8 mouse cellular contexts compared by ENCODE assay signal in genomic region chr1:37996877-37997484, GRCm38 (mm10). TPM values are rescaled to one million over a fixed set of nuclear protein-coding genes. Genes with fewer than 3 reads are reported as not detected.
DNase-seq lines count a peak whose midpoint lies in the region; ATAC-seq and TF ChIP-seq lines count a peak whose summit lies in the region.

No protein-coding gene starts in this region.

- peak overlapping the region; percentile 82 for H3K4me3 ChIP-seq in G1E (ENCODE audit: low read depth, low read length)
- H3K4me3 ChIP-seq in forebrain, embryonic 16.5 days (replicated peaks; ENCODE audit: low read length) = peak overlapping the region; percentile 80
- H3K4me3 ChIP-seq in layer of hippocampus, adult 2 months = peak overlapping the region; percentile 90
- H3K4me3 ChIP-seq in lung, embryonic 14.5 days (ENCODE audit: low read depth, low read length) = peak overlapping the region; percentile 94
- peak overlapping the region; percentile 94 for H3K4me3 ChIP-seq in olfactory bulb, adult 2 months (ENCODE audit: insufficient read depth, low read depth, low read length)
- H3K4me3 ChIP-seq in thymus, adult 2 months (ENCODE audit: control insufficient read depth, insufficient read depth, low read length) = peak overlapping the region; percentile 59

- H3K9ac ChIP-seq in forebrain, embryonic 16.5 days (replicated peaks; ENCODE audit: low read depth, low read length) = peak overlapping the region; percentile 83
- peak overlapping the region; percentile 92 for H3K9ac ChIP-seq in lung, embryonic 14.5 days

- peak; percentile 93 for DNase-seq in G1E (ENCODE audit: low spot score)
- peak; percentile 94 to 100 for DNase-seq in cerebellum, adult 18-20 months
- peak; percentile 95 to 97 for DNase-seq in heart, postnatal 36 days
- DNase-seq in layer of hippocampus, adult 2 months (ENCODE audit: low spot score in 2 of 2) = peak; percentile 97 to 99
- peak; percentile 100 for DNase-seq in lung, embryonic 14.5 days
- peak; percentile 97 for DNase-seq in thymus, adult 2 months

- no peaks in the 10 kb centered on the region for H3K27me3 ChIP-seq in G1E (ENCODE audit: insufficient read depth, low read length)
- H3K27me3 ChIP-seq in forebrain, embryonic 16.5 days (replicated peaks; ENCODE audit: control insufficient read depth, insufficient read depth, low read length) = no peaks in the 10 kb centered on the region
- H3K27me3 ChIP-seq in lung, embryonic 14.5 days (ENCODE audit: insufficient read depth, low read length) = no peaks in the 10 kb centered on the region
- no peaks in the 10 kb centered on the region for H3K27me3 ChIP-seq in thymus, adult 2 months (ENCODE audit: control insufficient read depth, insufficient read depth, low read length)

- intact Hi-C loops in heart, postnatal 36 days (cut with DNase I) = loop anchor here (2.0 to 10.0 kb wide), 4 partner anchors 106 to 1752 kb away; partner anchors contain the start of genes Mitd1, Mrpl30, Rev1 and Uggt1

- peak overlapping the region; percentile 89 for H3K4me2 ChIP-seq in forebrain, embryonic 16.5 days (ENCODE audit: low read length)
- H3K4me2 ChIP-seq in lung, embryonic 14.5 days = peak overlapping the region; percentile 94

- under 1% methylated on average over 42 of the region's 42 CpGs for WGBS in forebrain, embryonic 16.5 days
- under 1% methylated on average over 42 of the region's 42 CpGs for WGBS in lung, embryonic 14.5 days
- under 1% methylated on average over 42 of the region's 42 CpGs for WGBS in olfactory bulb, adult 2 months
- under 1% methylated on average over 42 of the region's 42 CpGs for WGBS in thymus, adult 2 months

- peaks cover 52% of the 10 kb centered on the region for H3K4me1 ChIP-seq in G1E (ENCODE audit: insufficient read depth, low read depth, low read length)
- H3K4me1 ChIP-seq in forebrain, embryonic 16.5 days (replicated peaks; ENCODE audit: control insufficient read depth, insufficient read depth, low read length) = peaks cover 19% of the 10 kb centered on the region
- H3K4me1 ChIP-seq in lung, embryonic 14.5 days (ENCODE audit: insufficient read depth) = peaks cover 5% of the 10 kb centered on the region
- H3K4me1 ChIP-seq in olfactory bulb, adult 2 months (ENCODE audit: control insufficient read depth, insufficient read depth, low read length) = no peaks in the 10 kb centered on the region
- H3K4me1 ChIP-seq in thymus, adult 2 months (replicated peaks; ENCODE audit: control insufficient read depth, insufficient read depth, low read length) = 0 out of 2 replicates have a peak, but pooled peaks cover 2% of the 10 kb centered on the region

- peak; percentile 90 for ATAC-seq in G1E (ENCODE audit: extremely low read depth, insufficient number of reproducible peaks, low FRiP score, poor library complexity, severe bottlenecking)
- ATAC-seq in forebrain, embryonic 16.5 days = peak; percentile 97
- peak; percentile 95 for ATAC-seq in lung, embryonic 14.5 days (ENCODE audit: insufficient read depth)

- TF ChIP-seq POLR2A in olfactory bulb, adult 2 months (IDR thresholded peaks at IDR 0.05; ENCODE audit: insufficient read depth, low read depth, low read length) = peak; percentile 40
- peak; percentile 64 for TF ChIP-seq POLR2A in thymus, adult 2 months (IDR thresholded peaks at IDR 0.05; ENCODE audit: control insufficient read depth, extremely low read depth, insufficient read depth, low read length, poor library complexity)

- H3K9me3 ChIP-seq in G1E (replicated peaks) = no peaks in the 10 kb centered on the region
- H3K9me3 ChIP-seq in forebrain, embryonic 16.5 days (ENCODE audit: control insufficient read depth, low read length) = no peaks in the 10 kb centered on the region
- H3K9me3 ChIP-seq in lung, embryonic 14.5 days (ENCODE audit: low read depth, low read length) = no peaks in the 10 kb centered on the region

- peaks cover 48% of the 10 kb centered on the region for H3K36me3 ChIP-seq in G1E (replicated peaks)
- peaks cover 14% of the 10 kb centered on the region; the same call in 1 of the 2 replicates for H3K36me3 ChIP-seq in forebrain, embryonic 16.5 days (ENCODE audit: control insufficient read depth, insufficient read depth)
- peaks cover 33% of the 10 kb centered on the region for H3K36me3 ChIP-seq in lung, embryonic 14.5 days (ENCODE audit: insufficient read depth)
- peaks cover 30% of the 10 kb centered on the region for H3K36me3 ChIP-seq in thymus, adult 2 months (ENCODE audit: control insufficient read depth, insufficient read depth, low read length)

- peak overlapping the region; percentile 96 for H3K27ac ChIP-seq in forebrain, embryonic 16.5 days (ENCODE audit: low read length)
- H3K27ac ChIP-seq in layer of hippocampus, adult 2 months = peak overlapping the region; percentile 100
- peak overlapping the region; percentile 92 for H3K27ac ChIP-seq in lung, embryonic 14.5 days (ENCODE audit: low read depth)
- peak overlapping the region; percentile 99 for H3K27ac ChIP-seq in olfactory bulb, adult 2 months (ENCODE audit: insufficient read depth, low read depth, low read length)
- H3K27ac ChIP-seq in thymus, adult 2 months (ENCODE audit: control insufficient read depth, insufficient read depth, low read length) = peak overlapping the region; percentile 71

- TF ChIP-seq CTCF in G1E (IDR thresholded peaks at IDR 0.05; ENCODE audit: low read depth, low read length) = no peak
- TF ChIP-seq CTCF in layer of hippocampus, adult 2 months (conservative IDR thresholded peaks at IDR 0.05) = no peak
- no peak for TF ChIP-seq CTCF in lung, embryonic 14.5 days (IDR thresholded peaks at IDR 0.05; ENCODE audit: low read depth)
- TF ChIP-seq CTCF in olfactory bulb, adult 2 months (IDR thresholded peaks at IDR 0.05; ENCODE audit: insufficient read depth, low read depth, low read length) = no peak
- no peak for TF ChIP-seq CTCF in thymus, adult 2 months (IDR thresholded peaks at IDR 0.05; ENCODE audit: borderline replicate concordance, control insufficient read depth, extremely low read depth, insufficient read depth, low read length, poor library complexity)

RNA-seq across cellular contexts. Expression of gene Txndc9, which starts 0.7 kb away (rescaled TPM):
- total RNA-seq in G1E (2014; fragmentation: Nextera tagmentation) (107 and 115 TPM in 2 replicates), G1E (2017) (111 and 120 TPM in 2 replicates)
- 5.1 and 6.9 TPM in 2 replicates for polyA plus RNA-seq in G1E (2012)
- polyA plus RNA-seq in forebrain, embryonic 16.5 days (2015; fragmentation: Nextera tagmentation; extraction: Ambion mirVana) = 137 and 152 TPM in 2 replicates
- 10 to 100 TPM; 46.8 to 54.5 TPM for total RNA-seq in heart, postnatal 36 days (2021)
- total RNA-seq in layer of hippocampus, adult 2 months (2021) = 10 to 100 TPM; 56.9 to 60.4 TPM
- polyA plus RNA-seq in lung, embryonic 14.5 days (2014; fragmentation: Nextera tagmentation; extraction: Ambion mirVana) = 127 and 153 TPM in 2 replicates
- not detected in 2 replicates for polyA plus RNA-seq in olfactory bulb, adult 2 months (2012; ENCODE audit: insufficient read depth, insufficient read length, low replicate concordance, missing spikeins)
- polyA plus RNA-seq in thymus, adult 2 months (2012; rRNA removed) = 12.3 and 15.3 TPM in 2 replicates

RNA-seq across cellular contexts. Expression of gene Eif5b, which starts 0.8 kb away (rescaled TPM):
- total RNA-seq in G1E (2014; fragmentation: Nextera tagmentation) (143 and 157 TPM in 2 replicates), G1E (2017) (74.2 and 80.8 TPM in 2 replicates)
- 85.6 and 91.6 TPM in 2 replicates for polyA plus RNA-seq in G1E (2012)
- polyA plus RNA-seq in forebrain, embryonic 16.5 days (2015; fragmentation: Nextera tagmentation; extraction: Ambion mirVana) = 22.3 and 23.0 TPM in 2 replicates
- 10 to 100 TPM; 46.6 to 47.1 TPM for total RNA-seq in heart, postnatal 36 days (2021)
- total RNA-seq in layer of hippocampus, adult 2 months (2021) = 10 to 100 TPM; 37.7 to 38.5 TPM
- 25.4 and 25.8 TPM in 2 replicates for polyA plus RNA-seq in lung, embryonic 14.5 days (2014; fragmentation: Nextera tagmentation; extraction: Ambion mirVana)
- 38.8 TPM in 1 of 2 replicates, not detected in the other for polyA plus RNA-seq in olfactory bulb, adult 2 months (2012; ENCODE audit: insufficient read depth, insufficient read length, low replicate concordance, missing spikeins)
- 5.1 and 6.7 TPM in 2 replicates for polyA plus RNA-seq in thymus, adult 2 months (2012; rRNA removed)

RNA-seq across cellular contexts. Expression of gene Lyg1, which starts 39.4 kb away (rescaled TPM):
- total RNA-seq in G1E (2014; fragmentation: Nextera tagmentation) (not detected in 2 replicates), G1E (2017) (not detected in 2 replicates)
- polyA plus RNA-seq in G1E (2012) = not detected in 2 replicates
- not detected in 2 replicates for polyA plus RNA-seq in forebrain, embryonic 16.5 days (2015; fragmentation: Nextera tagmentation; extraction: Ambion mirVana)
- total RNA-seq in heart, postnatal 36 days (2021) = not detected
- not detected for total RNA-seq in layer of hippocampus, adult 2 months (2021)
- not detected in 2 replicates for polyA plus RNA-seq in lung, embryonic 14.5 days (2014; fragmentation: Nextera tagmentation; extraction: Ambion mirVana)
- polyA plus RNA-seq in olfactory bulb, adult 2 months (2012; ENCODE audit: insufficient read depth, insufficient read length, low replicate concordance, missing spikeins) = not detected in 2 replicates
- not detected in 2 replicates for polyA plus RNA-seq in thymus, adult 2 months (2012; rRNA removed)

Comparison
In these comparisons a context has a peak if more than half of its experiments do, and no peak if none do; other contexts are left out.
1. Peak in every context shown above with its lines: DNase-seq, ATAC-seq, H3K4me3 ChIP-seq and H3K27ac ChIP-seq.